Mouse (Mus musculus) brain, adult 2 months (tissue): ENCODE measurements at regions not wholly inside any gene's neighbourhood (a gene's known extent, or its start where the extent isn't known, plus 50 kb on each side); places are given as distances from the start of the nearest gene placed in this dataset.

Experiments
- DNase-seq: peaks from one replicate; pipeline ENCODE4 v3.0.0; 2011; ENCODE audit warnings: low read depth, low spot score

GRCm38 (mm10) chr13:105911811-105912210, 468.4 kb downstream of the Htr1a start:
- DNase-seq = no peak

- DNase-seq = no peak
Observed at GRCm38 (mm10) chr13:105916711-105917110, 473.3 kb downstream of the Htr1a start.

GRCm38 (mm10) chr13:105921673-105922072, 478.2 kb downstream of the Htr1a start:
- peak; percentile 8 for DNase-seq

- no peak for DNase-seq
Observed at GRCm38 (mm10) chr13:105937780-105938179, 494.3 kb downstream of the Htr1a start.
